Mouse (Mus musculus): ENCODE measurements at regions not wholly inside any gene's neighbourhood (a gene's known extent, or its start where the extent isn't known, plus 50 kb on each side); places are given as distances from the start of the nearest gene placed in this dataset.
"Not testable (repeated sequence)": the region's sequence is repeated elsewhere in the genome, so short reads cannot be mapped to it uniquely, and the experiment has no call there.

- DNase-seq (ENCODE audit: low spot score), result no peak
Measured at GRCm38 (mm10) chr6:109814990-109815389, 830.4 kb upstream of the Grm7 start.

GRCm38 (mm10) chr6:109848313-109848712 lies 797.1 kb upstream of the Grm7 start:
- DNase-seq (ENCODE audit: low spot score), result no peak

GRCm38 (mm10) chr6:109855806-109856205 lies 789.6 kb upstream of the Grm7 start:
- DNase-seq (ENCODE audit: low spot score), result no peak

GRCm38 (mm10) chr6:109863411-109863810 lies 782.0 kb upstream of the Grm7 start:
- no peak for DNase-seq (ENCODE audit: low spot score)

- DNase-seq (ENCODE audit: low spot score), result no peak
Measured at GRCm38 (mm10) chr6:109874187-109874586, 771.2 kb upstream of the Grm7 start.

- peak; percentile 42 for DNase-seq (ENCODE audit: low spot score)
Measured at GRCm38 (mm10) chr6:109874625-109875040, 770.7 kb upstream of the Grm7 start.

GRCm38 (mm10) chr6:109875548-109875947 lies 769.8 kb upstream of the Grm7 start:
- not testable (repeated sequence) for DNase-seq (ENCODE audit: low spot score)

GRCm38 (mm10) chr6:109879145-109879544 lies 766.2 kb upstream of the Grm7 start:
- DNase-seq (ENCODE audit: low spot score), result no peak

GRCm38 (mm10) chr6:109923780-109924179 lies 721.6 kb upstream of the Grm7 start:
- DNase-seq (ENCODE audit: low spot score), result no peak

GRCm38 (mm10) chr6:109948491-109948890 lies 696.9 kb upstream of the Grm7 start:
- DNase-seq (ENCODE audit: low spot score), result no peak

GRCm38 (mm10) chr6:109948928-109949327 lies 696.5 kb upstream of the Grm7 start:
- DNase-seq (ENCODE audit: low spot score), result no peak

GRCm38 (mm10) chr6:109957901-109958300 lies 687.5 kb upstream of the Grm7 start:
- not testable (repeated sequence) for DNase-seq (ENCODE audit: low spot score)
